Mouse (Mus musculus): ENCODE data around the gene Adgrf4. TPM values are rescaled to one million over a fixed set of nuclear protein-coding genes. Genes with fewer than 3 reads are reported as not detected.
A peak's percentile ranks its signal among the peaks of the same experiment; 100 is the strongest.

Gene Adgrf4
- total and polyA plus RNA-seq, 3 experiments: 0.07 to 0.25 (median 0.08) TPM

- Histone ChIP-seq H3K4me1 (ENCODE audit: control insufficient read depth, insufficient read depth, low read length) (no peaks in the 10 kb centered on the region), H3K4me3 (no peak overlapping the region), H3K9ac (ENCODE audit: low read depth, low read length) (no peak overlapping the region), H3K27ac (peak overlapping the region; percentile 52), H3K36me3 (ENCODE audit: control insufficient read depth, insufficient read depth, low read length) (no peaks in the 10 kb centered on the region), H3K79me2 (replicated peaks; ENCODE audit: control insufficient read depth, insufficient read depth, low read length) (no peaks in the 10 kb centered on the region), H3K27me3 (ENCODE audit: control insufficient read depth, insufficient read depth, low read length) (no peaks in the 10 kb centered on the region)
- TF ChIP-seq CTCF (IDR thresholded peaks at IDR 0.05): no peak
- TF ChIP-seq POLR2A (IDR thresholded peaks at IDR 0.05; ENCODE audit: insufficient read depth, low read depth, low read length): no peak
- no peak for TF ChIP-seq EP300 (IDR thresholded peaks at IDR 0.05; ENCODE audit: insufficient read depth, low read depth, low read length)
- intact Hi-C loops (cut with DNase I): no loop called here
- WGBS: 39% methylated on average over 2 of the region's 2 CpGs
- peak in 1 of 2 experiments; percentile 64 for DNase-seq
These were observed 61.9 kb downstream of the Adgrf4 start for GRCm38 (mm10) chr17:42630206-42630605.

- no peaks in the 10 kb centered on the region for H3K36me3 ChIP-seq (ENCODE audit: control insufficient read depth, insufficient read depth, low read length)
- no peaks in the 10 kb centered on the region for H3K27me3 ChIP-seq (ENCODE audit: control insufficient read depth, insufficient read depth, low read length)
- 27% methylated on average over 6 of the region's 6 CpGs for WGBS
- no peak for DNase-seq
- H3K27ac ChIP-seq: no peak overlapping the region
- TF ChIP-seq POLR2A (IDR thresholded peaks at IDR 0.05; ENCODE audit: insufficient read depth, low read depth, low read length) (no peak), CTCF (IDR thresholded peaks at IDR 0.05) (peak; percentile 85)
- no peak overlapping the region for H3K9ac ChIP-seq (ENCODE audit: low read depth, low read length)
- no peaks in the 10 kb centered on the region for H3K79me2 ChIP-seq (replicated peaks; ENCODE audit: control insufficient read depth, insufficient read depth, low read length)
- no peaks in the 10 kb centered on the region for H3K4me1 ChIP-seq (ENCODE audit: control insufficient read depth, insufficient read depth, low read length)
- no peak overlapping the region for H3K4me3 ChIP-seq
- intact Hi-C loops (cut with DNase I): loop anchor here (1.0 to 5.0 kb wide), 2 partner anchors 169 to 329 kb away; no protein-coding TSS in a partner anchor
These were observed 78.9 kb downstream of the Adgrf4 start for GRCm38 (mm10) chr17:42613043-42613737.

GRCm38 (mm10) chr17:42611295-42611694 is 80.8 kb downstream of the Adgrf4 start, which contains the start of gene Opn5:
Gene Opn5 (minus strand): TSS chr17:42611395.
- Histone ChIP-seq H3K79me2 (replicated peaks; ENCODE audit: control insufficient read depth, insufficient read depth, low read length) (no peaks in the 10 kb centered on the region), H3K4me1 (ENCODE audit: control insufficient read depth, insufficient read depth, low read length) (no peaks in the 10 kb centered on the region), H3K9ac (ENCODE audit: low read depth, low read length) (no peak within 1 kb of the TSS), H3K27ac (no peak within 1 kb of the TSS), H3K27me3 (ENCODE audit: control insufficient read depth, insufficient read depth, low read length) (no peaks in the 10 kb centered on the region), H3K4me3 (no peak within 1 kb of the TSS), H3K36me3 (ENCODE audit: control insufficient read depth, insufficient read depth, low read length) (no peaks in the 10 kb centered on the region)
- 76% methylated on average over 8 of the region's 8 CpGs for WGBS
- intact Hi-C loops (cut with DNase I): loop anchor here (5.0 kb wide), 1 partner anchor 331 kb away; no protein-coding TSS in a partner anchor
- TF ChIP-seq EP300 (IDR thresholded peaks at IDR 0.05; ENCODE audit: insufficient read depth, low read depth, low read length) (no peak), CTCF (IDR thresholded peaks at IDR 0.05) (no peak), POLR2A (IDR thresholded peaks at IDR 0.05; ENCODE audit: insufficient read depth, low read depth, low read length) (no peak)
- no peak for DNase-seq

- Histone ChIP-seq H3K36me3 (ENCODE audit: control insufficient read depth, insufficient read depth, low read length) (no peaks in the 10 kb centered on the region), H3K4me1 (ENCODE audit: control insufficient read depth, insufficient read depth, low read length) (no peaks in the 10 kb centered on the region), H3K9ac (ENCODE audit: low read depth, low read length) (no peak overlapping the region), H3K4me3 (no peak overlapping the region), H3K27me3 (ENCODE audit: control insufficient read depth, insufficient read depth, low read length) (no peaks in the 10 kb centered on the region), H3K79me2 (replicated peaks; ENCODE audit: control insufficient read depth, insufficient read depth, low read length) (no peaks in the 10 kb centered on the region), H3K27ac (no peak overlapping the region)
- TF ChIP-seq POLR2A (IDR thresholded peaks at IDR 0.05; ENCODE audit: insufficient read depth, low read depth, low read length): no peak
- no peak for TF ChIP-seq CTCF (IDR thresholded peaks at IDR 0.05)
- TF ChIP-seq EP300 (IDR thresholded peaks at IDR 0.05; ENCODE audit: insufficient read depth, low read depth, low read length): no peak
- no peak for DNase-seq
- intact Hi-C loops (cut with DNase I): loop anchor here (10.0 kb wide), 1 partner anchor 1633 kb away; no protein-coding TSS in a partner anchor
- WGBS: 60% methylated on average over 3 of the region's 3 CpGs
These were observed 83.8 kb downstream of the Adgrf4 start for GRCm38 (mm10) chr17:42608270-42608669.

Other genes with a start within 250 kb of the Adgrf4 start
- gene Opn5, start 80.9 kb downstream of the Adgrf4 start, total RNA-seq (2021): not detected
- not detected in 2 replicates for gene Opn5, start 80.9 kb downstream of the Adgrf4 start, polyA plus RNA-seq (2012; rRNA removed)
- gene Adgrf2, start 49.9 kb upstream of the Adgrf4 start, total RNA-seq (2021): under 1 TPM in 1 of 2 experiments, not detected in 1; 0.10 TPM
- gene Adgrf2, start 49.9 kb upstream of the Adgrf4 start, polyA plus RNA-seq (2012; rRNA removed): 0.06 and 0.23 TPM in 2 replicates
- 10 to 100 TPM; 16.9 to 17.8 TPM for gene Cd2ap, start 184.4 kb upstream of the Adgrf4 start, total RNA-seq (2021)
- 5.0 and 9.7 TPM in 2 replicates for gene Cd2ap, start 184.4 kb upstream of the Adgrf4 start, polyA plus RNA-seq (2012; rRNA removed)